Mouse (Mus musculus): ENCODE measurements around the gene Gcgr.
"Not testable (repeated sequence)": the region's sequence is repeated elsewhere in the genome, so short reads cannot be mapped to it uniquely, and the experiment has no call there.

Gene Gcgr

GRCm38 (mm10) chr11:120506899-120507298 lies 23.6 kb upstream of the Gcgr start:
- peak; percentile 67 to 78 for DNase-seq

GRCm38 (mm10) chr11:120507611-120508289 lies 22.7 kb upstream of the Gcgr start:
- no peak for DNase-seq

- no peak for DNase-seq
Measured at GRCm38 (mm10) chr11:120508290-120508870, 22.1 kb upstream of the Gcgr start.

GRCm38 (mm10) chr11:120509940-120510339 lies 20.6 kb upstream of the Gcgr start:
- DNase-seq, result no peak

GRCm38 (mm10) chr11:120510375-120511030 lies 20.0 kb upstream of the Gcgr start:
- DNase-seq, result no peak

- peak in 1 of 2 experiments; percentile 48 for DNase-seq
Measured at GRCm38 (mm10) chr11:120512790-120513453, 17.6 kb upstream of the Gcgr start.

GRCm38 (mm10) chr11:120514262-120514661 lies 16.2 kb upstream of the Gcgr start:
- not testable (repeated sequence) for DNase-seq

GRCm38 (mm10) chr11:120515611-120516010 lies 14.9 kb upstream of the Gcgr start:
- peak; percentile 89 to 95 for DNase-seq

GRCm38 (mm10) chr11:120517147-120517546 lies 13.4 kb upstream of the Gcgr start:
- DNase-seq, result no peak

GRCm38 (mm10) chr11:120518027-120518426 lies 12.5 kb upstream of the Gcgr start:
- no peak for DNase-seq

- DNase-seq, result no peak
Measured at GRCm38 (mm10) chr11:120518558-120518957, 11.9 kb upstream of the Gcgr start.

- peak; percentile 62 to 70 for DNase-seq
Measured at GRCm38 (mm10) chr11:120519738-120520137, 10.8 kb upstream of the Gcgr start.

GRCm38 (mm10) chr11:120520498-120520897 lies 10.0 kb upstream of the Gcgr start:
- DNase-seq, result no peak

GRCm38 (mm10) chr11:120520967-120521540 lies 9.4 kb upstream of the Gcgr start:
- no peak for DNase-seq

GRCm38 (mm10) chr11:120522581-120522980 lies 7.9 kb upstream of the Gcgr start:
- no peak for DNase-seq

GRCm38 (mm10) chr11:120525959-120526358 lies 4.5 kb upstream of the Gcgr start:
- no peak for DNase-seq

GRCm38 (mm10) chr11:120527690-120528354 lies 2.7 kb upstream of the Gcgr start:
- no peak for DNase-seq

- DNase-seq, result peak in 1 of 2 experiments; percentile 57
Measured at GRCm38 (mm10) chr11:120528903-120529302, 1.6 kb upstream of the Gcgr start.

GRCm38 (mm10) chr11:120531646-120532045 lies 1.1 kb downstream of the Gcgr start:
- DNase-seq, result peak; percentile 51 to 56

- DNase-seq, result no peak
Measured at GRCm38 (mm10) chr11:120534093-120534492, 3.6 kb downstream of the Gcgr start.

- no peak for DNase-seq
Measured at GRCm38 (mm10) chr11:120535145-120535544, 4.6 kb downstream of the Gcgr start.

GRCm38 (mm10) chr11:120535804-120536203 lies 5.3 kb downstream of the Gcgr start:
- no peak for DNase-seq

GRCm38 (mm10) chr11:120538485-120538884 lies 8.0 kb downstream of the Gcgr start:
- peak; percentile 88 to 91 for DNase-seq
